Mouse (Mus musculus): ENCODE data around the gene Gm11985. TPM values are rescaled to one million over a fixed set of nuclear protein-coding genes. Genes with fewer than 3 reads are reported as not detected.

Gm11985 gene
- polyA plus RNA-seq, 1 experiment from 2014 or later: not detected

Other genes with a start within 250 kb of the Gm11985 start
- gene Adcy1, start 125.1 kb downstream of the Gm11985 start, polyA plus RNA-seq (2016; fragmentation: Nextera tagmentation; extraction: Ambion mirVana): 0.30 and 0.42 TPM in 2 replicates
- 39.5 and 41.4 TPM in 2 replicates for gene Igfbp1, start 9.2 kb upstream of the Gm11985 start, polyA plus RNA-seq (2016; fragmentation: Nextera tagmentation; extraction: Ambion mirVana)
- 42.6 and 43.2 TPM in 2 replicates for gene Igfbp3, start 25.4 kb upstream of the Gm11985 start, polyA plus RNA-seq (2016; fragmentation: Nextera tagmentation; extraction: Ambion mirVana)